Mouse (Mus musculus) gastrocnemius, postnatal 25 days (tissue): ENCODE measurements around the gene Acot4. TPM values are rescaled to one million over a fixed set of nuclear protein-coding genes. Genes with fewer than 3 reads are reported as not detected.
"Not testable (repeated sequence)": the region's sequence is repeated elsewhere in the genome, so short reads cannot be mapped to it uniquely, and the experiment has no call there.

Source experiments
- DNase-seq: peaks from one replicate; pipeline ENCODE4 v3.0.0; 2022
- total RNA-seq, 2 experiments: library from RNA; stranded (reverse); gene quantifications; 1 replicate in 1 of 2; 2 replicates in 1 of 2; pipeline ENCODE4 v1.2.3; 2021

Gene Acot4
- total RNA-seq, 2 experiments from 2014 or later: 0.05 to 0.43 TPM

DNA sequence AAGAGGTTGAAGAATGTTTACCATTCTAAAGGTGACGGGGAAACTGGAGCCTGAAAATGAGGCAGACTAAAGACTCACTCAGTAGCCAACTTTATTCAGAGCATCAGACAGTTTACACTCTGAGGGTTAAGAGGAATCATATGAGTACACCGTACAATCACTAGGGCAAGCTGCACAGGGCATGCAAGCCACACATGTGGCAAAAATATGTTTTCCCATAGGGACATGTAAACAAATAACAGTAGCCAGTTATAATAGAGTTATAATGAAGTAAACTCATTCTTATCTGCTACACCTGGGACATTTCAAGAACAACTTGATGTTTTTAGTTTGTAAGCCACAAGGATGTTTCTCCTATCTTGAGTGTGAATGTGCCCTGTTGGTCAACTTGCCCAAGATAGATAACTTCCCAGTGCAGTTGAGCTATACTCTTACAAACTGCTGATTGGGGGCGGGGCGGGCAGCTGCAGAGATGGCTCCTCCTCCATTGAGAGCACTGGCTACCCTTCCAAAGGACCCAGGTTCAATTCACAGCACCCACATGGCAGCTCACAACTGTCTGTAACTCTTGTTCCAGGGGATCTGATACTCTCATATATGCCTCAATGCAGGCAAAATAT, 39.3 kb downstream of the Acot4 start:
- DNase-seq: no peak

DNA sequence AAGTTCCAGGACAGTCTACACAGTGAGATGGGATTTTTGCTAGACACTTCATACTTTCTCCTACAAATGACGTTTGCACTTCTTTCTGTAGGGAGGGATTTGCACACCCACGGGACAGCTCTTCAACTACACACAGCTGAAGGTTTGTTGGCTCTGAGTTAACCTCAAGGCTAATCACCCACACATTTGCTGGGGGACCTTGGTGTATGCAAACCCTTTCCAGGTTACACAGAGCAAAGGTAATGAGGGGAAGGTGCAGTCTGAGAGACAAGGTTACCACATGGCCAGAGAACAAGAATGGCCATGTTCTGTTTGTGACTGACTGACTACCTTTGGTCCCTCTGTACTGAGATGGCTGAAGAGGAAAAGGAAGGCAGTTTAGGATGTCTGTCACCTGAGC, 45.7 kb downstream of the Acot4 start:
- no peak for DNase-seq

DNA sequence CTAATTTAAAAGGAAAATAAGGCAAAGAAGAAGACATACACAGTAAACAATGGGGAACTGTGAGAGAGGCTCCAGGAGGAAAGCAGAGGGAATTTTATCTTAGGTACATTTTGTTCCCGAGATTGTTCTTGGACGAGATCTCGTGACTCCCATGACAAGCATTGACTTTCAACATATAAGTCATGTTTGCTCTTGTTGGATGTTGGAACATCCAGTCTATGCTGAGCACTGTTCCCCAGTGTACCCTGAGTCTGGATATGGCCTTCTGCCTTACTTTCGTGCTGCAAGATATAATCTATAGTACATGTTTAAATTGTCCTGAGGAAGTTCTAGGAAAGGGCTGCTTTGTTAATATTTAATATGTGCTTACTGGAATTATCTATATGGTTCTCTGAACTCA, 46.4 kb downstream of the Acot4 start:
- DNase-seq: no peak

- DNase-seq: not testable (repeated sequence)
Observed at GRCm38 (mm10) chr12:84094666-84095065, 56.5 kb downstream of the Acot4 start.

Other genes with a start within 250 kb of the Acot4 start
- 10 to 100 TPM; 14.3 to 14.9 TPM for gene Numb, start 116.4 kb upstream of the Acot4 start, total RNA-seq
- gene Riox1, start 87.8 kb upstream of the Acot4 start, total RNA-seq: 1 to 10 TPM; 2.3 to 2.9 TPM
- not detected for gene Heatr4, start 53.5 kb upstream of the Acot4 start, total RNA-seq
- 10 to 100 TPM; 12.6 to 13.9 TPM for gene Acot2, start 50.5 kb upstream of the Acot4 start, total RNA-seq
- 1 to 10 TPM in 1 of 2 experiments, under 1 TPM in 1; 0.83 to 4.1 TPM for gene Acot1, start 28.9 kb upstream of the Acot4 start, total RNA-seq
- not detected for gene Gm49366, start 556 bp downstream of the Acot4 start, total RNA-seq
- gene Acot3, start 13.8 kb downstream of the Acot4 start, total RNA-seq: not detected
- gene Acot5, start 30.9 kb downstream of the Acot4 start, total RNA-seq: not detected
- 1 to 10 TPM; 1.5 to 1.6 TPM for gene Acot6, start 62.3 kb downstream of the Acot4 start, total RNA-seq
- gene Dnal1, start 76.0 kb downstream of the Acot4 start, total RNA-seq: 1 to 10 TPM; 6.9 to 7.2 TPM
- gene Pnma1, start 110.1 kb downstream of the Acot4 start, total RNA-seq: under 1 TPM; 0.10 to 0.24 TPM
- 1 to 10 TPM; 8.0 to 9.9 TPM for gene Elmsan1, start 180.5 kb downstream of the Acot4 start, total RNA-seq
- gene Ptgr2, start 246.9 kb downstream of the Acot4 start, total RNA-seq: 10 to 100 TPM; 78.4 to 80.6 TPM